Mouse (Mus musculus): ENCODE results near the gene Wdr18.

Wdr18 gene

GRCm38 (mm10) chr10:79959847-79960601, at the start of gene Wdr18:
Gene Wdr18 (plus strand): TSS chr10:79960152.
- DNase-seq (ENCODE audit: low read depth, low spot score), result peak; percentile 100

- no peak for DNase-seq (ENCODE audit: low read depth, low spot score)
Observed at GRCm38 (mm10) chr10:79910556-79910955, 49.4 kb upstream of the Wdr18 start, which contains the start of gene Gm26602. Gene Gm26602 (plus strand): TSS chr10:79910856.

GRCm38 (mm10) chr10:79912412-79912811, 47.5 kb upstream of the Wdr18 start:
- peak; percentile 28 for DNase-seq (ENCODE audit: low read depth, low spot score)

GRCm38 (mm10) chr10:79914131-79914947, 45.6 kb upstream of the Wdr18 start:
- no peak for DNase-seq (ENCODE audit: low read depth, low spot score)

- DNase-seq (ENCODE audit: low read depth, low spot score), result no peak
Observed at GRCm38 (mm10) chr10:79914948-79915596, 44.9 kb upstream of the Wdr18 start.

GRCm38 (mm10) chr10:79916081-79916480, 43.9 kb upstream of the Wdr18 start:
- DNase-seq (ENCODE audit: low read depth, low spot score), result no peak

- peak; percentile 33 for DNase-seq (ENCODE audit: low read depth, low spot score)
Observed at GRCm38 (mm10) chr10:79916808-79917531, 43.0 kb upstream of the Wdr18 start, which contains the start of gene Kiss1r. Gene Kiss1r (plus strand): TSS chr10:79916971.

- no peak for DNase-seq (ENCODE audit: low read depth, low spot score)
Observed at GRCm38 (mm10) chr10:79917532-79918100, 42.3 kb upstream of the Wdr18 start.

GRCm38 (mm10) chr10:79918231-79919078, 41.5 kb upstream of the Wdr18 start:
- no peak for DNase-seq (ENCODE audit: low read depth, low spot score)

- peak; percentile 43 for DNase-seq (ENCODE audit: low read depth, low spot score)
Observed at GRCm38 (mm10) chr10:79919251-79919849, 40.6 kb upstream of the Wdr18 start.

- DNase-seq (ENCODE audit: low read depth, low spot score), result peak; percentile 31
Observed at GRCm38 (mm10) chr10:79920056-79920890, 39.7 kb upstream of the Wdr18 start.

GRCm38 (mm10) chr10:79920958-79921535, 38.9 kb upstream of the Wdr18 start, which contains the start of gene R3hdm4:
Gene R3hdm4 (minus strand): TSS chr10:79921208.
- peak; percentile 33 for DNase-seq (ENCODE audit: low read depth, low spot score)

GRCm38 (mm10) chr10:79921572-79921971, 38.4 kb upstream of the Wdr18 start:
- DNase-seq (ENCODE audit: low read depth, low spot score), result peak; percentile 32

- peak; percentile 84 for DNase-seq (ENCODE audit: low read depth, low spot score)
Observed at GRCm38 (mm10) chr10:79924998-79925784, 34.8 kb upstream of the Wdr18 start.

GRCm38 (mm10) chr10:79925785-79926490, 34.0 kb upstream of the Wdr18 start:
- DNase-seq (ENCODE audit: low read depth, low spot score), result no peak

GRCm38 (mm10) chr10:79926491-79927323, 33.2 kb upstream of the Wdr18 start, which contains the start of gene Arid3a:
Gene Arid3a (plus strand): TSS chr10:79927043.
- DNase-seq (ENCODE audit: low read depth, low spot score), result peak; percentile 96
